Mouse (Mus musculus): ENCODE results near the gene Duxf3. TPM values are rescaled to one million over a fixed set of nuclear protein-coding genes. Genes with fewer than 3 reads are reported as not detected.
A peak's percentile ranks its signal among the peaks of the same experiment; 100 is the strongest.
"Not testable (repeated sequence)": the region's sequence is repeated elsewhere in the genome, so short reads cannot be mapped to it uniquely, and the experiment has no call there.

Duxf3 gene
- not detected for total RNA-seq (2021)
- long read RNA-seq, experiment 1, result 0 reads
- long read RNA-seq, experiment 2, result 0 reads

DNA sequence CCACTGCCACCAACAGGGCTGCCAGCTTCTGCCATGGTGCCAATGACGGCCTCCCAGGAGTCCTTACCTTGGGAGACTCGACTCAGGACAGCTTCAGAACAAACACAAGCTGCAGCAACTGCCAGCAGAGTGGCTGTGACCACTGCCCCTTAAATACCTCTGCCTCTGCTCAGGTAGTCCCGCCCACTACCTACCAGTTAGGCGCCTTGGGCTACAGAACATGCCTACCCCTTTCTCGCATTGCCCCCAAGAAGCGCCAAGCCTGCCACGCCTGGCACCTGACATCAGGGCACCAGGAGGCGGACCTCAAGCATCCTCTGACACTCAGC is at the start of gene Duxf3:
TSS of gene Duxf3 (minus strand) at position 35 of the 329 bp plus-strand sequence.
- DNase-seq, result not testable (repeated sequence)

DNA sequence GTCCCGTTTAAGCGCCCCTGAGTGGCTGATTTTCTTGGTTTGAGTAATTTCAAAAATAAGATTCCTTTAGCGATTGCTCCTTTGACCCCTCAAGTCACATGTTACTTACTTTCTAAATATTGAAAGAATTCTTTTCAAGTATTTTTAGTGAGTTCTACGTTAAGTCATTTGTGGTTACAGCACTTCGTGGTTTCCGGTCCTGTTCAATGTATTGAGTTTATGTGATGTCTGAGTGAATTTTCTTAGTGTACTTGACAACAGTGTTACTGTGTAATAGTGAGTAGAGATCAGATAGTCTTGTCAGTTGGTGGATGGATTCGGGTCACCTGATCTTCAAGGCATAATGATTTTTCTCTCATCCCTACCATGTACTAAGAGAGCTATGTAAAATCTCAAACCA is 49.8 kb upstream of the Duxf3 start:
- DNase-seq, result no peak

DNA sequence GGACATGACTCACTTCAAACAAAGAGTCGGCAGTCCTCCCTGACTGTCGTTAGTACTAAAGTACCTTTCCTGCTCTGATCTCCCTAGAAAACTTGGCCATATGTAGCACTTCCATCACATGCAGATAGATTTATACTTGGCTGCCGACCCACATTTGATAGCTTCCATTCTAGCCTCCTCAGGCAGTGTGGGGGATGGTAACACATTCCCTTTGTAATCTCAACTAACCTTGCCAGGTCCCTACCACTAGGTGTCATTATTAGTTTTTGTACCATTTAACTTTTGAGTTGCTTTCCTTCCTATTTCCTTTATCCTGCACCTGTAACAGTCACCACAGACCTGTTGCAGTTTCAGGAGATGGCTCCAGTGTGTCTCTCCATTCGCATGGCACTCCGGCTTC is 26.0 kb upstream of the Duxf3 start:
- no peak for DNase-seq

DNA sequence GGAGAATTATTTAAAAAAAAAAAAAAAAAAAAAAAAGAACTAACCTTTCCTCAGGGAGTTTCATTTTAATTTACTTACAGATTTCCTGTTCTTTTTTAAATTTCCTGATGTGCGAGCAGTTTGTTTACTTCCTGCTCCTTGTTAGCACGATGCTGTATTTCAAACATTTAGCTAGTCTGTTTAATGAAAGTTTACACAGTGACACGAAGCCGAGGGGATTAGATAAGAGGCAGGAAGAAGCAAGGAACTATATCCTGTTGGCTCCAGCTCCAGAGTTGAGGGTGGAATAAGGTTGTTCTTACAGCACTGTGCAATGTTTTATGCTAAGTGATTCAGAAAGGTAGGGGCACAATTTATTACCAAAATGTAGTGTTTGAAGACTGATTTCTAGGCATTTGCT is 23.5 kb upstream of the Duxf3 start:
- no peak for DNase-seq

DNA sequence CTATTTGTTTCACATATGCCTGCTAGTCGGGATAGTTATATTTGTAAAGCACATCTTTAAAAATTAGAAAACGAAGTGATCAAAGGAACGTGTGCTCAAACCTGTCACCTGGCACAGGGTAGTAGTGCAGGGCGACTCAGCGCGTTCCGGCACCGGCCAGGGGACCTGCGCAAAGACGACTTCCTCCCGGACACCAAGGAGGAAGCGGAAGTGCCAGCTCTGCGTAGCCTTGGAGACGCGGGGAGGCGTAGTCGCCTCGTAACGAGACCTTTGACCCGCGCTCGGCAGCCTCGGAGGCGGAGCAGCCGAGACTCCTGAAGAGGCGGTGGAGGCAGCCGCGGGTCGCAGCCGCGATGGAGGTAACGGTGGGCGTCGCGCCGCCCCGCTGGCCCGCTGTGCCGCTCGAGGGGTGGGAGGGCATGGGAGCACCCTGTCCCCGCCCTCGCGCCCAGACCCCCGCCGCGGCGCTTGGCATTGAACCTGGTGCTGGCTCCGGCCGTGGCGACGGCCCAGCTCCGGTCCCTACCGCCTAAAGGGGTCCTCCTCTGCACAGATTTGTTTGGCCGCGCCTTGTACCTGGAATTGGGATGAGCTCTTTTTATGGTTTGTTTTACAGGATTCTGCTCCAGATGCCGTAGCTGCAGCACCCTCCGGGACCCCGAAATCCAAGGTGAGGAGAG is 22.9 kb upstream of the Duxf3 start, which contains the start of gene Gcc2:
TSS of gene Gcc2 (plus strand) at position 285 of the 680 bp plus-strand sequence.
- DNase-seq, result peak; percentile 93

DNA sequence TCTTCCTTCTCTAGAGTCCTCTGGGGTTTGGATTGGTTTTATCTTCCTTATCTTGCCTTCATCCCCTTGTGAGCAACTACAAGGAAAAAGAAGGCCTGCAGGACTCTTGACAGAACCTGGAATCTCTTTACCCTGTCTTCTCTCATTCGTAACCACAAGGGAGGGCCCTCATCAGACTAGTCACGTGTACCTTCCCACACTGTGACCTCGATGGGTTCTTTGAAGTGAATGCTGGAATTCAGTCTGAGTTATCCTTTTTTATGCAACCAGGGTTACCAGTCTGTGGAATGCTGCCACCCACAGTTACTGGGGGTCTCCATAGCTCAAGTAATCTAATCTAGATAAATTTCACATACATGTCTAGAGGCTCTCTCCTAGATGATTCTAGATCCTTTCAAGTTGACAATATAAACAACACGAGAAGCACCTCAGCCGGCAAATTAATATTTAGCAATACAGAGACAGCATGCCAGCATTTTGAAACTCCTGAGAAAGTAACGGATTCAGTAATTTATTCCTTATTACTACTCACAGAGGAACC is 22.2 kb upstream of the Duxf3 start:
- no peak for DNase-seq

DNA sequence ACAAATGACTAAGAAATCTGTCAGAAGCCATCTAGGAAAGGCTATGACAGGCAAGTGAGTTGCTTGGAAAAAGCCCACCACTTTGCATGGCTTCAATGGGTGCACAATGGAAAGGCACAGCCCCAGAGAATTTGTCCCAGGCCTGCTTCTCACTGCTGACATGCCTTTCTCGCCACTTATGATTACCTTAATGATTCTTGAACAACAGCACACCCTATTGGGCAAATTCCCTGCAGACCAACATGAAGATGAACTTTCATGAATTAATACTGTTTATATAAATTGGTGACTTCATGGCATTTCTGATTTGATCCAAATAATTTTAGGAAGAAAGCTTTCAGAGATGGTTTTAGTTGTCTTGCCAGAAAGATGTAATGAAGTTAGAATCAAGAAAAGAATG is 17.1 kb upstream of the Duxf3 start:
- DNase-seq, result no peak

DNA sequence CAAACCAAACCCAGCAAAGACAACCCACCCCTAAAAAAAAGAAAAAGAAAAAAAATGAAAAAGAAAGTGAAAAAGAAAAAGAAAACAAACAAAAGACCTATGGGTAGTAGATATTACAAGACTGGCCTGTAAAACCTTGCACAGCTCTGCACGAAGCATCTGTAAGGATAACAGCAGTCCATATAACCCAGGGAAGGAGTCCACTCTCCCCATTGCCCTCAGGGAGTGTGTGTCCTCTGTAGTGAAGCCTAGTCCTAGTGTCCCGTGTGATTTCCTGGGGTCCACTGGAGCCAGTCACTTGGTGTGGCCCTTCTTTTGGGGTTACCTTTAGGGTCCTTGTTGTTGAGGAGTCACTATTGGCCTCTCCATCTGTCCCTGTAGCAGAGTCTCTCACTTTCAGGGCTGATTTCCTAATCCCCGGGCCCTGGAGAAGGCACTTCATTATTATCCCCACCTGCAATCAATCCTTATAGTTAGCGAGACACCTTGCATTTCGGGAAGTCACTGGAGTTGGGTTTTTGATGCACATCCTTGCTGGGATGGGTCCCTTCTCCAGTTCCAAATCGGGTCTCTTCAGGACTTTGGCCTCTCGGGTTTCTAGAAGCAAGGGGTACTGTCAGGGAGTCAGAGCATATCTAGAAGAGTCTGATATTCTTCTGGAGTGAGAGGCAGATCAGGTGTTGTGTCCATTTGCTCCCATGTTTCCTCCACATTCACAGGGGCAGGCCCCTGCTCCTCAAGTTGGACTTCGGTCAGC is 6.7 kb upstream of the Duxf3 start:
- DNase-seq, result peak; percentile 69

DNA sequence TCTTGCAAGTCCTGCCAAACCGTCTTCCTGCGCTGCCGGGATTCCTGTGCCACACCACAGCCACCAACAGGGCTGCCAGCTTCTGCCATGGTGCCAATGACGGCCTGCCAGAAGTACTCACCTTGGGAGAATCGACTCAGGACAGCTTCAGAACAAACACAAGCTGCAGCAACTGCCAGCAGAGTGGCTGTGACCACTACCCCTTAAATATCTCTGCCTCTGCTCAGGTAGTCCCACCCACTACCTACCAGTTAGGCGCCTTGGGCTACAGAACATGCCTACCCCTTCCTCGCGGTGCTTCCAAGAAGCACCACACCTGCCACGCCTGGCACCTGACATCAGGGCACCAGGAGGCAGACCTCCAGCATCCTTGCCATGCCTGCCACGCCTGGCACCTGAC is 4.1 kb upstream of the Duxf3 start, which contains the start of gene Gm4981:
TSS of gene Gm4981 (minus strand) at position 89 of the 400 bp plus-strand sequence.
- DNase-seq, result no peak

DNA sequence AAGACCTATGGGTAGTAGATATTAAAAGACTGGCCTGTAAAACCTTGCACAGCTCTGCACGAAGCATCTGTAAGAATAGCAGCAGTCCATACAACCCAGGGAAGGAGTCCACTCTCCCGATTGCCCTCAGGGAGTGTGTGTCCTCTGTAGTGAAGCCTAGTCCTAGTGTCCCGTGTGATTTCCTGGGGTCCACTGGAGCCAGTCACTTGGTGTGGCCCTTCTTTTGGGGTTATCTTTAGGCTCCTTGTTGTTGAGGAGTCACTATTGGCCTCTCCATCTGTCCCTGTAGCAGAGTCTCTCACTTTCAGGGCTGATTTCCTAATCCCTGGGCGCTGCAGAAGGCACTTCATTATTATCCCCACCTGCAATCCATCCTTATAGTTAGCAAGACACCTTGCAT is 2.5 kb upstream of the Duxf3 start:
- not testable (repeated sequence) for DNase-seq

DNA sequence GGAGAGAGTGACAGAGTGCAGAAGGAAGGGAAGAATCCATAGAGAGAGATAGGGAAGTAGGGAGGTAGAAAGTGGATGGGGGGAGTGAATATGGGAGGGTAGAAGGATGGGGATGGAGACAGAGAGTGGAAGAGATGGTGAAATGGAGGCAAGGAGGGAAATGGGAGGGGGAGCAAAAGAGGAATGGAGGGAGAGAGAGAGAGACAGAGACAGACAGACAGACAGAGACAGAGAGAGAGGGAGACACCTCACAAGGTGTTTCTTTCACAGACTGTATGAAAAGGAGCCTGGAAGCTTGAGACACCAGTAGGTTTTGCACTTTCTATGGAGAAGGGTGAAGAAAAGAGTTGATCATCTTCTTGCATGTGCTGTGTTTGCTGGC is 1.3 kb upstream of the Duxf3 start:
- not testable (repeated sequence) for DNase-seq

DNA sequence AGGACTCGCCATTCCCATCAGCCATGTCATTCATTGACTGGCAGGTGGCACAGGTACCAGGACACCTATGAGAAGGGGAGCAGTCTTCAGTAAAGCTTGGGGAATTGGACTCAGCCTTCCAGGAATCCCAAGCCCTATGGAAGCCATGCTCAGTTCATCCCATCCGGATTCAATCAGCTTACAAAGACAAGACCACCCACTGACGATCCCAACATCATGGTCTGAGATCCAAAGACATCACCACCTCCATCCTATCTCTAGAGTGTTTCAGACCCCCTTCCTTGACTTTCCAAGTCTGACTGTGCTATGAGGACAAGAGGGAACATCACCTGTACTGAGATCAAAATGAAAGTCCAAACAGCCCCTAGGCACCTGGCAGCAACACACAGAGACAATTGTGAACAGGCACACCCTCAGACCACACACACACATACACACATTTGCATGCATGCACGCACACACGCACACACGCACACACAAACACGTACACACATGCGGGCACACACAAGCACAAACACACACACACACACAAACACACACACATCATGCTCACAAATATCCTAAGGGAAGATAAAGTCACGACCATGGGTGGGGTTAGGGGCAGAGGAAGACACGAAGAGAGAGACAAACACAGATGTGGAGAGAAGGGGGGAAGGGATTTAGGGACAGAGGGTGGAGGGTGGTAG is 722 bp upstream of the Duxf3 start:
- not testable (repeated sequence) for DNase-seq

DNA sequence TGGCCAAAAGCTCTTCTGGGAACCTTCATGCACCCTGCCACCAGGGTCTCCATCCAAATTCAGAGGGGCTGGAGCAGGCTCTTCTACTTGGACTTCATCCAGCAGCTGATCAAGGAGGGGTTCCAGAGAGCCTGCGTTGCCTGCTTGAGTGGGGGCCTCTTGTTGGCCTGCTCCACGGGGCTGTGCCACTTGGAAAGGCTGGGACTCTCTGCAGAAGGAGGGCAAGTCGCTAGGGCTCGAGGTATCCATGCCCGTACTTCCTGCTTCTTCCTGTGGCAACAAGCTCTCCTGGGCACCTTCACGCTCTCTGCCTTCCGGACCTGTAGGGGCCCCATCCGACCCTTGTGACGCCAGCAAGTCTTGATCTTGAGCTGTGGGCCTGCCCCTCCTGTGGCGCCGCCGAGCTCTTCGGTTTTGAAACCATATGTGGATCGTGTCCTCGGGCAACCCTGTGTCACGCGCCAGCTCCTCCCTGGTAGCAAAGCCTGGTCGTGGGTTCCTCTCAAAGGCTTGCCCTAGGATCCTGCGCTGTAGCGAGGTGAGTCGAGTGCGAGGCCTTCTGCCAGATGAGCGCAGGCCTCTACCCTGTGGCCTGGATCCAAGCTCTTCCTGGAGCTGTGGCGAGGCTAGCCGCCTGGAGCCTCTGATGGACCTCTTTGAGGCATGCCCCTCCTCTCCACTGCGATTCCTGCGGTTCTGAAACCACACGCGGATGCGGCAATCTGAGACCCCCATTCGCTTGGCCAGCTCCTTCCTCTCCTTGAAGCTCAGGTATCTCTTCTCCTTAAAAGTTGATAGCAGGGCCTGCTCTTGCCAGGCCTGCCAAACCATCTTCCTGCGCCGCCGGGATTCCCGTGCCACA is 465 bp downstream of the Duxf3 start:
- peak; percentile 84 for DNase-seq

DNA sequence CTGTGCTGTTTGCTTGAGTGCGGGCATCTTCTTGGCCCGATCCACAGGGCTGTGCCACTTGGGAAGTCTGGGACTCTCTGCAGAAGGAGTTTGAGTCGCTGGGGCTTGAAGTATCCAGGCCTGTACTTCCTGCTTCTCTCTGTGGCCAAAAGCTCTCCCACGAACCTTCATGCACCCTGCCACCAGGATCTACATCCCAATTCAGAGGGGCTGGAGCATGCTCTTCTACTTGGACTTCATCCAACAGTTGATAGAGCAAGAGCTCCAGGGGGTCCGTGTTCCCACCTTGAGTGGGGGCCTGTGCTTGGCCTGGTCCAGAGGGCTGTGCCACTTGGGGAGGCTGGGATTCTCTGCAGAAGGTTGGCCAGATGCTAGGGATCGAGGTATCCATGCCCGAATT is 1.4 kb downstream of the Duxf3 start:
- DNase-seq, result peak; percentile 60

DNA sequence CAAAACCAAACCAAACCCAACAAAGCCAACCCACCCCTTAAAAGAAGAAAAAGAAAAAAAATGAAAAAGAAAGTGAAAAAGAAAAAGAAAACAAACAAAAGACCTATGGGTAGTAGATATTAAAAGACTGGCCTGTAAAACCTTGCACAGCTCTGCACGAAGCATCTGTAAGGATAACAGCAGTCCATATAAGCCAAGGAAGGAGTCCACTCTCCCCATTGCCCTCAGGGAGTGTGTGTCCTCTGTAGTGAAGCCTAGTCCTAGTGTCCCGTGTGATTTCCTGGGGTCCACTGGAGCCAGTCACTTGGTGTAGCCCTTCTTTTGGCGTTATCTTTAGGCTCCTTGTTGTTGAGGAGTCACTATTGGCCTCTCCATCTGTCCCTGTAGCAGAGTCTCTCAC is 2.5 kb downstream of the Duxf3 start:
- DNase-seq, result not testable (repeated sequence)

DNA sequence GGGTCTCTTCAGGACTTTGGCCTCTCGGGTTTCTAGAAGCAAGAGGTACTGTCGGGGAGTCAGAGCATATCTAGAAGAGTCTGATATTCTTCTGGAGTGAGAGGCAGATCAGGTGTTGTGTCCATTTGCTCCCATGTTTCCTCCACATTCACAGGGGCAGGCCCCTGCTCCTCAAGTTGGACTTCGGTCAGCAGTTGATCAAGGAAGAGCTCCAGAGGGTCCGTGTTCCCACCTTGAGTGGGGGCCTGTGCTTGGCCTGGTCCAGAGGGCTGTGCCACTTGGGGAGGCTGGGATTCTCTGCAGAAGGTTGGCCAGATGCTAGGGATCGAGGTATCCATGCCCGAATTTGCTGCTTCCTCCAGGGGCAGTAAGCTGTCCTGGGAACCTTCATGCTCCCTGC is 4.7 kb downstream of the Duxf3 start:
- DNase-seq, result not testable (repeated sequence)

DNA sequence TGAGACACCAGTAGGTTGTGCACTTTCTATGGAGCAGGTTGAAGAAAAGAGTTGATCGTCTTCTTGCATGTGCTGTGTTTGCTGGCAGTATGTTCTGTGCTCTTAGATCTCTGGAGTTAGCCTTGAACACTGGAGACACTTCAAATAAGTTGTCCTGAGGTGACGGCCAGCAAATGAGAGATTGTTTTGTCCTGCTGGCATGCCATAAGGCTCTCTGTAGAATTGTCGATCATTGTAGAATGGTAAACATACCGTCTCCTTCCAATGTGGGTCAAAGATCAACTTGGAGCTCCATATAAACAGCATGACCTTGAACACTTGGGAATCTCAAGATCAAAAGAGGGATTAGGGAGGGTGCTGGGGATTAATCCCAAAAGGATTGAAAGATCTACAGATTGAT is 6.1 kb downstream of the Duxf3 start:
- DNase-seq, result not testable (repeated sequence)

DNA sequence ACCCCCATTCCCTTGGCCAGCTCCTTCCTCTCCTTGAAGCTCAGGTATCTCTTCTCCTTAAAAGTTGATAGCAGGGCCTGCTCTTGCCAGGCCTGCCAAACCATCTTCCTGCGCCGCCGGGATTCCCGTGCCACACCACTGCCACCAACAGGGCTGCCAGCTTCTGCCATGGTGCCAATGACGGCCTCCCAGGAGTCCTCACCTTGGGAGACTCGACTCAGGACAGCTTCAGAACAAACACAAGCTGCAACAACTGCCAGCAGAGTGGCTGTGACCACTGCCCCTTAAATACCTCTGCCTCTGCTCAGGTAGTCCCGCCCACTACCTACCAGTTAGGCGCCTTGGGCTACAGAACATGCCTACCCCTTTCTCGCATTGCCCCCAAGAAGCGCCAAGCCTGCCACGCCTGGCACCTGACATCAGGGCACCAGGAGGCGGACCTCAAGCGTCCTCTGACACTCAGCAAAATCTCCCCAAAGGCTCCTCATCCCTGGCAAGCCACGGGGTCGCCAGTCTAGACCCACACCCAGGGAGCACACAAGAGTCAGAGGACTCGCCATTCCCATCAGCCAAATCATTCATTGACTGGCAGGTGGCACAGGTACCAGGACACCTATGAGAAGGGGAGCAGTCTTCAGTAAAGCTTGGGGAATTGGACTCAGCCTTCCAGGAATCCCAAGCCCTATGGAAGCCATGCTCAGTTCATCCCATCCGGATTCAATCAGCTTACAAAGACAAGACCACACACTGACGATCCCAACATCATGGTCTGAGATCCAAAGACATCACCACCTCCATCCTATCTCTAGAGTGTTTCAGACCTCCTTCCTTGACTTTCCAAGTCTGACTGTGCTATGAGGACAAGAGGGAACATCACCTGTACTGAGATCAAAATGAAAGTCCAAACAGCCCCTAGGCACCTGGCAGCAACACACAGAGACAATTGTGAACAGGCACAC is 7.4 kb downstream of the Duxf3 start, which contains the start of gene AW822073:
TSS of gene AW822073 (minus strand) at position 104 of the 959 bp plus-strand sequence.
- DNase-seq, result peak; percentile 62

DNA sequence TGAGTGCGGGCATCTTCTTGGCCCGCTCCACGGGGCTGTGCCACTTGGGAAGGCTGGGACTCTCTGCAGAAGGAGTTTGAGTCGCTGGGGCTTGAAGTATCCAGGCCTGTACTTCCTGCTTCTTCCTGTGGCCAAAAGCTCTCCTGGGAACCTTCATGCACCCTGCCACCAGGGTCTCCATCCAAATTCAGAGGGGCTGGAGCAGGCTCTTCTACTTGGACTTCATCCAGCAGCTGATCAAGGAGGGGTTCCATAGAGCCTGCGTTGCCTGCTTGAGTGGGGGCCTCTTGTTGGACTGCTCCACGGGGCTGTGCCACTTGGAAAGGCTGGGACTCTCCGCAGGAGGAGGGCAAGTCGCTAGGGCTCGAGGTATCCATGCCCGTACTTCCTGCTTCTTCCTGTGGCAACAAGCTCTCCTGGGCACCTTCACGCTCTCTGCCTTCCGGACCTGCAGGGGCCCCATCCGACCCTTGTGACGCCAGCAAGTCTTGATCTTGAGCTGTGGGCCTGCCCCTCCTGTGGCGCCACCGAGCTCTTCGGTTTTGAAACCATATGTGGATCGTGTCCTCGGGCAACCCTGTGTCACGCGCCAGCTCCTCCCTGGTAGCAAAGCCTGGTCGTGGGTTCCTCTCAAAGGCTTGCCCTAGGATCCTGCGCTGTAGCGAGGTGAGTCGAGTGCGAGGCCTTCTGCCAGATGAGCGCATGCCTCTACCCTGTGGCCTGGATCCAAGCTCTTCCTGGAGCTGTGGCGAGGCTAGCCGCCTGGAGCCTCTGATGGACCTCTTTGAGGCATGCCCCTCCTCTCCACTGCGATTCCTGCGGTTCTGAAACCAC is 8.3 kb downstream of the Duxf3 start:
- peak; percentile 77 for DNase-seq
